Mouse (Mus musculus) limb, embryonic 15.5 days (tissue): Measurements from ENCODE around the gene Cyp3a57. TPM values are rescaled to one million over a fixed set of nuclear protein-coding genes. Genes with fewer than 3 reads are reported as not detected.
"Not testable (repeated sequence)": the region's sequence is repeated elsewhere in the genome, so short reads cannot be mapped to it uniquely, and the experiment has no call there.

Experiments
- ATAC-seq: fragments of 200-750 bp; cut with Nextera tagmentation; 2 replicates; pipeline ENCODE4 v1.8.0; 2017; ENCODE audit warnings: low read depth, moderate TSS enrichment; ENCODE audit not compliant: insufficient number of reproducible peaks, low FRiP score, low TSS enrichment
- H3K27ac ChIP-seq: fragments of 300-500 bp; sonication (generic); 2 replicates; pipeline ENCODE4 v1.5.1; 2015; ENCODE audit warnings: moderate library complexity, mild to moderate bottlenecking, inconsistent platforms
- H3K27me3 ChIP-seq: fragments of 300-500 bp; sonication (generic); 2 replicates; pipeline ENCODE4 v1.6.1; 2015; ENCODE audit warnings: inconsistent platforms
- H3K36me3 ChIP-seq: fragments of 300-500 bp; sonication (generic); 2 replicates; pipeline ENCODE4 v1.6.1; 2015; ENCODE audit warnings: inconsistent platforms
- H3K4me1 ChIP-seq: fragments of 300-500 bp; sonication (generic); 2 replicates; pipeline ENCODE4 v1.6.1; 2015; ENCODE audit warnings: inconsistent platforms
- H3K4me2 ChIP-seq: fragments of 300-500 bp; sonication (generic); 2 replicates; pipeline ENCODE4 v1.6.1; 2015; ENCODE audit warnings: mild to moderate bottlenecking, inconsistent platforms
- H3K4me3 ChIP-seq: fragments of 300-500 bp; sonication (generic); 2 replicates; pipeline ENCODE4 v1.5.1; 2015; ENCODE audit warnings: mild to moderate bottlenecking, inconsistent platforms
- H3K9ac ChIP-seq: fragments of 300-500 bp; sonication (generic); 2 replicates; pipeline ENCODE4 v1.6.1; 2015; ENCODE audit warnings: inconsistent platforms
- H3K9me3 ChIP-seq: fragments of 300-500 bp; sonication (generic); 2 replicates; pipeline ENCODE4 v1.6.1; 2016; ENCODE audit warnings: inconsistent platforms
- WGBS: fragments of 180-500 bp; shearing (Covaris S2); methylation state at CpG from one replicate; pipeline ENCODE4 v1.1.7; 2015; 5-methylcytosine and 5-hydroxymethylcytosine counted together
- polyA plus RNA-seq: library from polyadenylated mRNA; unstranded; fragments of >200 nt; fragmentation: Nextera tagmentation; extraction: Ambion mirVana; gene quantifications from 2 replicates; pipeline ENCODE4 v1.2.1, GENCODE M21; 2015

Gene Cyp3a57
- not detected in 2 replicates for polyA plus RNA-seq

GRCm38 (mm10) chr5:145344941-145345340 is at the start of gene Cyp3a57:
Gene Cyp3a57, plus strand, starts transcription at chr5:145345279.
- 86% methylated on average over 1 of the region's 1 CpGs for WGBS
- no peak within 1 kb of the TSS for H3K9ac ChIP-seq
- H3K36me3 ChIP-seq, result no peaks in the 10 kb centered on the region
- no peak within 1 kb of the TSS for H3K27ac ChIP-seq
- no peak within 1 kb of the TSS for H3K4me3 ChIP-seq
- no peak for ATAC-seq
- no peaks in the 10 kb centered on the region for H3K4me1 ChIP-seq
- no peaks in the 10 kb centered on the region for H3K9me3 ChIP-seq
- no peak within 1 kb of the TSS for H3K4me2 ChIP-seq
- H3K27me3 ChIP-seq, result no peaks in the 10 kb centered on the region

DNA sequence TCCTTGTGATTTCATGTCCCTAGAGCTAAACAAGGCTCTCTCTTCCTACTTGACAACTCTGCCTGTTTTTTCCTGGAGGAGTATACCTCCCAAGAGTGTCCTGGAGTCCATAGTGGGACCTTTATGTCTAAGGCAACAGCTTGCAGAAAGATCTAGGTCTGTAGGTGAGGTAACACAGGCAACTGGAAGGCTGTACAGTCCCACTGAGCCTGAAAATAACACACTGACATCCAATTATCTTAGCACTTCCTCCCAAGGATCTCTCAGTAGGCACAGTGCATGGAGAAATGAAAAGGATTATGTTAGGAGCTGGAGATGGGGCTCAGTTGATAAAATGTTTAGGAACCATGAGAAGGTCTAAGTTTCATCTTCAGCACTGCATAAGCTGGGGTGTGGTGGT is 44.6 kb upstream of the Cyp3a57 start:
- no peak for ATAC-seq
- Histone ChIP-seq H3K9me3 (no peaks in the 10 kb centered on the region), H3K4me2 (no peak overlapping the region), H3K4me1 (no peaks in the 10 kb centered on the region), H3K36me3 (no peaks in the 10 kb centered on the region), H3K27ac (no peak overlapping the region), H3K27me3 (no peaks in the 10 kb centered on the region), H3K4me3 (no peak overlapping the region), H3K9ac (no peak overlapping the region)

DNA sequence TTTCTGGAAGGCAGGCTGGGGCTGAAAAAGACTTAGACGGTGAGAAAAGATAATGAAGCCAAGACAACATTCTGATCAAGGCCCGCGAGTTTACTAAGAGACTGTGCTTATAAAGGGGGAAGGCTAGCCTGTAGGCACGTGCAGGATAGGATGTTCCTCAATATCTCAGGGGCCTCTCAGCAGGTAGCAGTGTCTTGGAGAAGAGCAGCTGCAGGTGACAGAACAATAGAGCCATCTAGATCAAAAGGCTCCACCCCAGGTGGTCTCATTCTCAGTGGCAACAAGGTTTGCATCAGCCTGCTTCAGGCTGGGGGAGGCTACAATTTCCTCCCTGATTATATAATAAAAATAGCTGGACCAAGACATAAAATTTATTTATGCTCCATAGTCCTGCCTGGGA is 43.3 kb upstream of the Cyp3a57 start:
- WGBS, result 63% methylated on average over 4 of the region's 4 CpGs
- not testable (repeated sequence) for H3K27ac ChIP-seq, H3K4me1 ChIP-seq, H3K27me3 ChIP-seq, H3K4me2 ChIP-seq, H3K4me3 ChIP-seq, H3K9me3 ChIP-seq, H3K36me3 ChIP-seq, ATAC-seq, H3K9ac ChIP-seq

DNA sequence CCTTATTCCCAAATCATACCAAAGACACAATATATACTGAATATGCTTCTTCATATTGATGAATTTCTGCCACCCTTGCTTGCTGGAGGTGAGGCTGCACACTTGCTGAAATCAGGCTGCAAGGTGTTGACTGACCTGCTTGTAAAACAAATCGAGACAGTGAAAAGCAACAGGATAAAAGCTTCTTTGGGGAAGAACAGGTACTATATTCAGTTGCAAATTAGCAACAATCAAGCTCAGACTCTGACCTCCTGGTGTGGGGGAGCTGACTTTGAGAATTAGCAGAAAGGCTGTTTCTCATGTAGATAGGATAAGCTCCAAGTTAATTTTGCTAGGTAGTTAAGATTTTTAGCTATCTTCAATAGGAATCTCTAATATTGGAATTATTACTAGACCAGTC is 42.7 kb upstream of the Cyp3a57 start:
- H3K4me3 ChIP-seq, result no peak overlapping the region
- no peak for ATAC-seq
- 63% methylated on average over 1 of the region's 1 CpGs for WGBS

DNA sequence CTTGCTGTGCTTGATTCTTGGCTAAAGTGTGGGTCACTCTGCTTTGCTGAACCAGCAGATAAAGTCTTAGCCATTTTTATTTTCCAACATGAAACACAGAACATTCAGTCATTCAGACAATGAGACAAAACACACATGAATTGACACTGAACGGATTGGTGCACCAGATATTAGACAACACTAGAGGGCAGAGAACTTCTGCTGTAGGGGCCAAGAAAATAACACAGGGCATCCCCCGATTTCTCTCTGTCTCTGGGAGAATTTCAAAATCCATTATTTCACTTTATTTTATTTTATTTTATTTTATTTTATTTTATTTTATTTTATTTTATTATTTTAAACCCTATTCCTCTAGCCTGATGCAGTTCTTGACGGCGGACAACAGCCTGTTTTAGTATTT is 38.1 kb upstream of the Cyp3a57 start:
- not testable (repeated sequence) for H3K27ac ChIP-seq, H3K4me2 ChIP-seq, ATAC-seq, H3K9me3 ChIP-seq, H3K27me3 ChIP-seq, H3K4me1 ChIP-seq, H3K4me3 ChIP-seq, H3K9ac ChIP-seq, H3K36me3 ChIP-seq
- 91% methylated on average over 4 of the region's 4 CpGs for WGBS

More for the DNA sequence above, 42.7 kb upstream of the Cyp3a57 start:
- H3K9ac ChIP-seq, result no peak overlapping the region
- no peaks in the 10 kb centered on the region for H3K36me3 ChIP-seq
- no peaks in the 10 kb centered on the region for H3K27me3 ChIP-seq
- no peak overlapping the region for H3K27ac ChIP-seq
- H3K4me1 ChIP-seq, result no peaks in the 10 kb centered on the region
- no peaks in the 10 kb centered on the region for H3K9me3 ChIP-seq
- H3K4me2 ChIP-seq, result no peak overlapping the region

GRCm38 (mm10) chr5:145307811-145308210 is 37.3 kb upstream of the Cyp3a57 start:
- 88% methylated on average over 3 of the region's 3 CpGs for WGBS
- not testable (repeated sequence) for H3K27me3 ChIP-seq, ATAC-seq, H3K4me1 ChIP-seq, H3K9ac ChIP-seq, H3K36me3 ChIP-seq, H3K27ac ChIP-seq, H3K9me3 ChIP-seq, H3K4me3 ChIP-seq, H3K4me2 ChIP-seq

GRCm38 (mm10) chr5:145313845-145314244 is 31.2 kb upstream of the Cyp3a57 start:
- no peak overlapping the region for H3K4me3 ChIP-seq
- H3K9me3 ChIP-seq, result no peaks in the 10 kb centered on the region
- no peak overlapping the region for H3K4me2 ChIP-seq
- no peaks in the 10 kb centered on the region for H3K27me3 ChIP-seq
- no peak overlapping the region for H3K9ac ChIP-seq
- ATAC-seq, result no peak
- H3K4me1 ChIP-seq, result no peaks in the 10 kb centered on the region
- no peaks in the 10 kb centered on the region for H3K36me3 ChIP-seq
- no peak overlapping the region for H3K27ac ChIP-seq

DNA sequence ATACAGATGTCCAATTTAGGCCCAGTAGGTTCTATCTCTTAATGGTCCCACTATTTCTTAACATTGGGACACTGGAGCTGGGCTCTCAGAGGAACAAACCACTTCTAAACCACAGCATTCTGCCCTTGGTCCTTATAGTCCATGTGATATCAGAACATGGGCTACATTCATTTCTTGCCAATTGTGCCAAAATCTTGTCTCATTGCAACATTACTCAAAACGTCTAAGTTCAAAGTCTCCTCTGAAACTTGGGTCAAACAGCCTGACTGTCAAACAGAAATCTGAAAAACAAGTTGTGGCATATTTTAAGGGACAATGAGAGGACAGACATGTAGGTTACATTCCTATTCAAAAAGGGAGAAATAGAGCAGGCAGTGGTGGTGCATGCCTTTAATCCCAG is 27.9 kb upstream of the Cyp3a57 start:
- no peaks in the 10 kb centered on the region for H3K9me3 ChIP-seq
- H3K9ac ChIP-seq, result no peak overlapping the region
- no peak overlapping the region for H3K4me3 ChIP-seq
- no peaks in the 10 kb centered on the region for H3K36me3 ChIP-seq
- WGBS, result 88% methylated on average over 1 of the region's 1 CpGs
- no peaks in the 10 kb centered on the region for H3K27me3 ChIP-seq
- H3K4me2 ChIP-seq, result no peak overlapping the region
- ATAC-seq, result no peak
- H3K27ac ChIP-seq, result no peak overlapping the region
- no peaks in the 10 kb centered on the region for H3K4me1 ChIP-seq

GRCm38 (mm10) chr5:145338756-145339155 is 6.3 kb upstream of the Cyp3a57 start:
- H3K27me3 ChIP-seq, ATAC-seq, H3K36me3 ChIP-seq, H3K4me1 ChIP-seq, H3K4me2 ChIP-seq, H3K9ac ChIP-seq, H3K4me3 ChIP-seq, H3K27ac ChIP-seq, H3K9me3 ChIP-seq: not testable (repeated sequence)

- H3K4me2 ChIP-seq, result no peak overlapping the region
- ATAC-seq, result no peak
- H3K4me1 ChIP-seq, result no peaks in the 10 kb centered on the region
- no peaks in the 10 kb centered on the region for H3K27me3 ChIP-seq
- H3K9ac ChIP-seq, result no peak overlapping the region
- H3K9me3 ChIP-seq, result no peaks in the 10 kb centered on the region
- no peak overlapping the region for H3K4me3 ChIP-seq
- no peaks in the 10 kb centered on the region for H3K36me3 ChIP-seq
- no peak overlapping the region for H3K27ac ChIP-seq
These were observed 4.6 kb downstream of the Cyp3a57 start for GRCm38 (mm10) chr5:145349697-145350096.

DNA sequence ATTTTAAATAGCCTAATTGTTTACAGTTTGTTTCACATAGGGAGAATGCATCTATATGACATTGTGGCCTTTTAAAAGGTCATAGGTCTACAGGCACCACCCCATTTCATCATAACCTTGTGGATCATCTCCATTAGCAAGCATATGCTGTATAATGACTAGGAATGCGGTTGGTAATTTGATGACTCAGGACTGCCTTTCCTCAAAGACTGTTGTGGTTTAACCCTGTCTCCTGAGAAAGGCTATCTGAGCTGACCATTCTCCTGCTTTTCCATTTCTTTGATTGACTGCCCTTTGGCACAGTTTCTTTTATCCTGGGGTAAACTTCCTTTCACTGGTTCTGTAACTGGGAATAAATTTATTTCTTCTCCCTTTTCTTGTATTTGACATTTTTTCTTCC is 8.0 kb downstream of the Cyp3a57 start:
- WGBS, result 86% methylated on average over 1 of the region's 1 CpGs
- no peak overlapping the region for H3K9ac ChIP-seq

GRCm38 (mm10) chr5:145415416-145415815 is 70.3 kb downstream of the Cyp3a57 start:
- H3K36me3 ChIP-seq, result not testable (repeated sequence)

More for the DNA sequence above, 8.0 kb downstream of the Cyp3a57 start:
- ATAC-seq, result no peak
- Histone ChIP-seq H3K36me3 (no peaks in the 10 kb centered on the region), H3K4me2 (no peak overlapping the region), H3K9me3 (no peaks in the 10 kb centered on the region), H3K4me3 (no peak overlapping the region), H3K27ac (no peak overlapping the region), H3K27me3 (no peaks in the 10 kb centered on the region), H3K4me1 (no peaks in the 10 kb centered on the region)

DNA sequence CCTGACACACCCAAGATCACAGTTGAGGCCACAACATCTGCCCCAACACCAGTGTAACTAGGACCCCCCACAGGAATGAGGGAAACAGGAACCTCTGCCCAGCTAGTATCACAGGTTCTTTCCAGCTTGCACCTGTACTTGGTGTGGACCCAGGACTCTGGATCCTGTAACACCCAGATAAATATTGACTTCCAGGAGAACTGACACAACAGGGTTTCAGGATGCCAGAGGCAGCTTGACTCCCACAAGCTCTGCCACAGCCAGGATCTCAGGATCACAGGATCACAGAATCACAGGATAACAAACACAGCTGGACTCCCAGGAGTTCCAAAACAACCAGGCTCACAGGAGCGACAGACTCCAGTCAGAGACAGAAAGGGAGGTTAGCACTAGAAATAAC is 77.2 kb downstream of the Cyp3a57 start:
- Histone ChIP-seq H3K9ac (no peak overlapping the region), H3K27ac (no peak overlapping the region), H3K27me3 (no peaks in the 10 kb centered on the region), H3K4me1 (no peaks in the 10 kb centered on the region), H3K9me3 (no peaks in the 10 kb centered on the region), H3K36me3 (no peaks in the 10 kb centered on the region), H3K4me2 (no peak overlapping the region), H3K4me3 (no peak overlapping the region)
- ATAC-seq, result no peak
- WGBS, result 70% methylated on average over 1 of the region's 1 CpGs

More at GRCm38 (mm10) chr5:145415416-145415815, 70.3 kb downstream of the Cyp3a57 start:
- not testable (repeated sequence) for H3K4me2 ChIP-seq, H3K9ac ChIP-seq, H3K27me3 ChIP-seq, H3K4me1 ChIP-seq, ATAC-seq, H3K27ac ChIP-seq, H3K4me3 ChIP-seq
- H3K9me3 ChIP-seq, result 0 out of 2 replicates have a peak, but pooled peaks cover 10% of the 10 kb centered on the region
- 87% methylated on average over 9 of the region's 9 CpGs for WGBS
